Mouse (Mus musculus): ENCODE measurements around the gene Npsr1.

DNA sequence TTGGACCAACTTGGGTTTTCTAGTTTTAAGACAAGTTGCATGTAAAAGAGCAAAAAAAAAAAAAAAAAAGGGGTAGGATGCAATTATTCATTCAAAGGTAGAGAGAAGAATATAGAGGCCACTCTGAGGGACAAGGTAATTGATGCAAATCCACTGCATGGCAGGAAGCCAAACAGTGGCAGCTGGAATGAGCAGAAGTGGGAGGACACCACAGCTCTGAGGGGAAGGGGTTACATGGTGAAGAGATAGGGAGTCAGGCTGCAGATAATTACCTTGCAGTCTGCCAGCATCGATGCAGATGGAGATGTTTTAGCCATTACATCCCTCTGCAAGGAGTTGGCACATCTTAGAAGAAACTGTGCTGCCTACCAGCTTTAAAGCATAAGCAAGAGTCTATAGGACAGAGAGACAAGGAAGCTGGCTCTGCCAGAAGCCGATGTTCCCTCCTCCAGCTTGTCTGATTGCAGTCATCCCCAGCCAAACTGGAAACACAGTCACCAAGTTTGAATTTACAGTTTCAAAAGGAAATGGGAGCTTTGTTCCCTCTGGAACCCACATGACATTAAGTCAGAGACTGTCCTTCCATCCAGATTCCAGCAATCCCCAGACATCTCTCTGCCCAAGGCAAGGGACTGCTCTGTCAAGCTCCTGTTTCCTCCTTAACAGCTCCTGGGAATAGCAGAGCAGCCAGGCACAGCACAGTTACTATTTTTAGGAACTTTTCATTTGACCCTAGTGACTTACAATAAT lies 91.9 kb downstream of the Npsr1 start:
- TF ChIP-seq POLR2A (IDR thresholded peaks at IDR 0.05; ENCODE audit: extremely low read depth, insufficient read depth, low read length) (no peak), CTCF (IDR thresholded peaks at IDR 0.05; ENCODE audit: low read depth, low read length) (no peak)

Measured in liver, adult 2 months (tissue).